Mouse (Mus musculus): ENCODE data around the gene Gm9837. TPM values are rescaled to one million over a fixed set of nuclear protein-coding genes. Genes with fewer than 3 reads are reported as not detected.

Gene Gm9837
- polyA plus RNA-seq, 1 experiment: not detected

- no peak for TF ChIP-seq POLR2A (IDR thresholded peaks at IDR 0.05; ENCODE audit: borderline replicate concordance, extremely low read depth, low read depth, low read length)
- TF ChIP-seq CTCF (IDR thresholded peaks at IDR 0.05; ENCODE audit: insufficient read depth, low read length): no peak
- WGBS: 8% methylated on average over 79 of the region's 79 CpGs
- H3K4me3 ChIP-seq (replicated peaks; ENCODE audit: extremely low read depth, low read depth, low read length): no peak overlapping the region
- no peak for DNase-seq
- H3K4me1 ChIP-seq (ENCODE audit: control insufficient read depth, insufficient read depth, low read length): no peaks in the 10 kb centered on the region
These were observed 8.3 kb upstream of the Gm9837 start for GRCm38 (mm10) chr11:53478383-53479170.

- no peak for DNase-seq
- TF ChIP-seq CTCF (IDR thresholded peaks at IDR 0.05; ENCODE audit: insufficient read depth, low read length) (no peak), POLR2A (IDR thresholded peaks at IDR 0.05; ENCODE audit: borderline replicate concordance, extremely low read depth, low read depth, low read length) (no peak)
- Histone ChIP-seq H3K4me3 (replicated peaks; ENCODE audit: extremely low read depth, low read depth, low read length) (no peak overlapping the region), H3K4me1 (ENCODE audit: control insufficient read depth, insufficient read depth, low read length) (no peaks in the 10 kb centered on the region)
- 64% methylated on average over 7 of the region's 7 CpGs for WGBS
These were observed 7.6 kb upstream of the Gm9837 start for GRCm38 (mm10) chr11:53477833-53478232.

- no peak for DNase-seq
- no peak overlapping the region for H3K4me3 ChIP-seq (replicated peaks; ENCODE audit: extremely low read depth, low read depth, low read length)
- H3K4me1 ChIP-seq (ENCODE audit: control insufficient read depth, insufficient read depth, low read length): no peaks in the 10 kb centered on the region
- no peak for TF ChIP-seq POLR2A (IDR thresholded peaks at IDR 0.05; ENCODE audit: borderline replicate concordance, extremely low read depth, low read depth, low read length)
- TF ChIP-seq CTCF (IDR thresholded peaks at IDR 0.05; ENCODE audit: insufficient read depth, low read length): no peak
- WGBS: 32% methylated on average over 8 of the region's 8 CpGs
These were observed 5.3 kb upstream of the Gm9837 start for GRCm38 (mm10) chr11:53475620-53476019.

GRCm38 (mm10) chr11:53472709-53473108 lies 2.4 kb upstream of the Gm9837 start:
- Histone ChIP-seq H3K4me3 (replicated peaks; ENCODE audit: extremely low read depth, low read depth, low read length) (no peak overlapping the region), H3K4me1 (ENCODE audit: control insufficient read depth, insufficient read depth, low read length) (no peaks in the 10 kb centered on the region)
- WGBS: 78% methylated on average over 3 of the region's 3 CpGs
- TF ChIP-seq POLR2A (IDR thresholded peaks at IDR 0.05; ENCODE audit: borderline replicate concordance, extremely low read depth, low read depth, low read length) (no peak), CTCF (IDR thresholded peaks at IDR 0.05; ENCODE audit: insufficient read depth, low read length) (no peak)
- DNase-seq: no peak

GRCm38 (mm10) chr11:53469294-53469967 lies 848 bp downstream of the Gm9837 start:
- H3K4me3 ChIP-seq (replicated peaks; ENCODE audit: extremely low read depth, low read depth, low read length): no peak overlapping the region
- no peak for DNase-seq
- no peaks in the 10 kb centered on the region for H3K4me1 ChIP-seq (ENCODE audit: control insufficient read depth, insufficient read depth, low read length)
- WGBS: 38% methylated on average over 16 of the region's 16 CpGs
- no peak for TF ChIP-seq POLR2A (IDR thresholded peaks at IDR 0.05; ENCODE audit: borderline replicate concordance, extremely low read depth, low read depth, low read length)
- TF ChIP-seq CTCF (IDR thresholded peaks at IDR 0.05; ENCODE audit: insufficient read depth, low read length): no peak

GRCm38 (mm10) chr11:53466231-53466971 lies 3.9 kb downstream of the Gm9837 start:
- peak; percentile 75 for DNase-seq
- Histone ChIP-seq H3K4me1 (ENCODE audit: control insufficient read depth, insufficient read depth, low read length) (no peaks in the 10 kb centered on the region; the same call in 1 of the 2 replicates), H3K4me3 (replicated peaks; ENCODE audit: extremely low read depth, low read depth, low read length) (peak overlapping the region; percentile 48)
- 17% methylated on average over 40 of the region's 40 CpGs for WGBS
- TF ChIP-seq POLR2A (IDR thresholded peaks at IDR 0.05; ENCODE audit: borderline replicate concordance, extremely low read depth, low read depth, low read length) (no peak), CTCF (IDR thresholded peaks at IDR 0.05; ENCODE audit: insufficient read depth, low read length) (peak; percentile 70)

- no peaks in the 10 kb centered on the region; the same call in 1 of the 2 replicates for H3K4me1 ChIP-seq (ENCODE audit: control insufficient read depth, insufficient read depth, low read length)
- TF ChIP-seq POLR2A (IDR thresholded peaks at IDR 0.05; ENCODE audit: borderline replicate concordance, extremely low read depth, low read depth, low read length) (no peak), CTCF (IDR thresholded peaks at IDR 0.05; ENCODE audit: insufficient read depth, low read length) (no peak)
- no peak for DNase-seq
- H3K4me3 ChIP-seq (replicated peaks; ENCODE audit: extremely low read depth, low read depth, low read length): no peak overlapping the region
- WGBS: 27% methylated on average over 55 of the region's 55 CpGs
These were observed 6.5 kb downstream of the Gm9837 start for GRCm38 (mm10) chr11:53463551-53464424.

GRCm38 (mm10) chr11:53461727-53462126 lies 8.6 kb downstream of the Gm9837 start:
- DNase-seq: no peak
- WGBS: 49% methylated on average over 5 of the region's 5 CpGs
- peaks cover 2% of the 10 kb centered on the region for H3K4me1 ChIP-seq (ENCODE audit: control insufficient read depth, insufficient read depth, low read length)
- H3K4me3 ChIP-seq (replicated peaks; ENCODE audit: extremely low read depth, low read depth, low read length): no peak overlapping the region
- TF ChIP-seq POLR2A (IDR thresholded peaks at IDR 0.05; ENCODE audit: borderline replicate concordance, extremely low read depth, low read depth, low read length): no peak
- TF ChIP-seq CTCF (IDR thresholded peaks at IDR 0.05; ENCODE audit: insufficient read depth, low read length): no peak
